Mouse (Mus musculus): ENCODE measurements around the gene Otulinl.

DNA sequence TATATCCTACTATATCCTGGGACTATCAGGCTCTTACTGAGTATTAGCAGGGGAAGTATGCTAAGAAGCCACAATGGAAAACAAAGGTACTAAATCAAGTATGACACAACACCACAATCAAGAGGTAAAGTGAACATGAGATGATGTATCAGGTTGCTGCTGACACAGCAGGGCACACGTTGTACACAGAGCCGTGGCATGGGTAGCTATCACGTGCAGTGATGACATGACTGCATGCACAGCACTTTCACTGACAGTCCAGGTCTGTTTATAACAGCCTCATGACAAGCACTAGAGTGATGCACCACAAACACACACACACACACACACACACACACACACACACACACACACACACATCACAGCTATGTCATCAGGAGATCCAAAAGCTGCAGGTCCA lies 64.2 kb downstream of the Otulinl start:
- TF ChIP-seq CTCF (IDR thresholded peaks at IDR 0.05; ENCODE audit: control insufficient read depth, insufficient read depth, insufficient read length) (no peak), MAX (IDR thresholded peaks at IDR 0.05) (no peak), USF1 (IDR thresholded peaks at IDR 0.05; ENCODE audit: low read depth) (no peak)

All from C2C12 (cell line).